Mouse (Mus musculus) MEL-GATA-1-ER (cell line): ENCODE data around the gene Stab1.

ENCODE experiments used
- DNase-seq: peaks from one replicate; pipeline ENCODE4 v3.0.0-alpha.2; 2012; ENCODE audit warnings: low read depth; ENCODE audit errors: extremely low read depth

The Stab1 gene

DNA sequence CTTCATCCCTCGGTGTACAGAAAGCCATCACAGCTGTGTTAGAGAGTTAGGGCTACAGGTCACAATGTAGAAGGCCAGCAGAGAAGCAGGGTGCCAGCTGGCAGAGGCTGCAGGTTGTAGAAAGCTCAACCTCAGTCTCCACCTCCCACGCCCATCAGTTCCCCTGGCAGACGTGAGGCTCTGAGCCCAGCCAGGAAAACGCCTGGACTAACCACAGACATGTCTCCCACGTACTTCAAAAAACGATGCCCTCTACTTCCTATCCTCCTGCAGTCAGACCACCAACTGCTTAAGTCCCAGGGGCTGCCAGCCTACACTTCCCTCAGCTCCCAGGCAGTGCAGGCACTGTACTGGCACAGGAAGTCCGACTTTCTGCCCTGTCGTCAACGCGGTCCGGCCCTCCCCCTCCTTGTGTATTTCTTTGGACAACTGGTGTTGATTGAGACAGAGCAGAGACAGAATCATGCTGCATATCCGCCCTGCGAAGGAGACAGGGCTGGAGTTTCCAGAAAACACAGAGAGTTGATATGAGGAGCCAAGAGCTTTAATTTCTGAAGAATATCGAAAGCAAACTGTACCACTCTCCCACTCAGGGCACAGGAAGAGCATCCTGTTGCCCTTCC lies 26.6 kb upstream of the Stab1 start:
- no peak for DNase-seq

DNA sequence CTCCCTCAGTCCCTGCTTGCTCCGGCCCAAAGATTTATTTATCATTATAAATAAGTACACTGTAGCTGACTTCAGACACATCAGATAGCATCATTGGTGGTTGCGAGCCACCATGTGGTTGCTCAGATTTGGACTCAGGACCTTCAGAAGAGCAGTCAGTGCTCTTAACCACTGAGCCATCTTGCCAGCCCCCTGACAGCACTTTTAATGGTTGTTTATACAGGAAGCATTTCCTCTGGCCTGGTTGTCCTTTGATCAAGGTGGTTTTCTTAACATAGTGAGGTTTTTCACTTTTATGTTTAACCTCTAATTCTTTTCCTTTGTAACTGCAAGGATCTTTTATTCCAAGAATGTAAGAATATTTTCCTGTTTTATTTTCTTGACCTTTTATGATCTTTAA lies 26.0 kb upstream of the Stab1 start:
- DNase-seq, result no peak

DNA sequence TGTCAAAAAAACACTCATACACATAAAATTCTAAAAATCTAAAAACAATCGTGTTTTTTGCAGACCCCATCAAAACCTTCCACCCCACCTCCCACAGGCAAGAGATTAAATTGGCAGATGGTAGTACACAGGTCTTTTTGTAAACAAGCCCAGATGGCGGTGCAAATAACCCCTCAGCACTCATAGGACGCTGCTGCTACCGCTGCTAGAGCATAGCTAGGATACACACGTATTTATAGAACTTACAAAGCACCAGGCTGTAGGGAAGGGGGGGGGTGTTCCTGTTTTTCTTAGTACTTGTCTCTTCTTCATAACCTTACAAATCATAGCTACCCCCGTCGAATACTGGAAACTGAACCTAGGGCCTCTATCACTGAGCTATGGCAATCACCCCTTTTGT lies 25.4 kb upstream of the Stab1 start:
- DNase-seq, result no peak

DNA sequence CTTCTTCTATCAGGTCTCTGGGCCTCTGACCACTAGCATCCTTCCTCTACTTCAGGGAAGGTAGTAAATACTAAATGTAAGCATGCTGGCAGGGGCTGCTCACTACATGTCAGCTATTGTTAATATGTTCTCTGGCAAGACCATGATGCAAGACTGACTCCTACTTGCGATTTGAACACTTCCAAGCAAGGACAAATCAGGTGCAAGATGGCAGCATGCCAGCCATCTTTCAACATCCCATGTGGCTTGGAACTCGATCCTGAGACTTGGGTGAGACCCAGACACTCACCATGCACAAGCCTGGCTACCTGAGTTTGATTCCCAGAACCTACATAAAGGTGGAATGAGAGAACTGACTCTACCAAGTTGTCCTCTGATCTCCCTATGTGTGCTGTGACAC lies 23.5 kb upstream of the Stab1 start:
- DNase-seq, result no peak

DNA sequence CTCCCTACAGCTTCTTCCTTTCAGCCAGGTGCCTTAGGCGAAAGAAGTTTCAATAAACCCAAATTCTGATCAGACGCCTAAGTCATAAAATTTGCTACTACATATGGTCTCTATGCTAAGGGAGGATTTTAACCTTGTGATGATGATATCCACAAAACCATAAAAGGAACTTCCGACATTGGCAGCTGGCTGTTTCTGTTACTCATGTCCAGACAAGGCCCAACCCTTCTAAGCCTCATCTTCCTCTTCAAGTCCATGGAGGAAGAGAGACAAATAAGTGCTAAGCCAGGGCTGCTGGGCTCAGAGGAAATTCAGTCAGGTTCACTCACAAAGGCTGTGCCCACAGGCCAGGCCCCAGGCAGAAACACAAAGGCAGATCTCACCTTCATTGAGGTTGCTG lies 20.9 kb upstream of the Stab1 start:
- DNase-seq, result no peak

DNA sequence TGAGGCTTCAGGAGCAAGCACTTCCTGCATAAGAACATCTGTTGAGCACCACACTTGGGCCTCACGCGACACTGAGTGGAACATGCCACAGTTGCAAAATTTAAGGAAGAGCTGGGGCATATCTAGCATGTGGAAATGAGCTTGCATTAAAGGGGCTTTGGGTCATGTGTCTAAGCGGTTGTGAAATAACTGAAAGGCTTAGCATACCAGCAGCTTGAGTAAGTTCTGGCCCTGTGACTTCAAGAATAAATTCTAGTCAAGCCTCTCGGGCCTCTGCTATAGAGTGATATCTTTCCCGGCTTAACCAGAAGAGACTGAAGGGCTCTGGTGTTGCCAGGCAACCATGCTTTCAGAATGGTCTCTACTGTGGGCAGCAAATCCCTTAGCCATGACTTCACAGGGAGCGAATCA lies 20.3 kb upstream of the Stab1 start:
- DNase-seq, result no peak

DNA sequence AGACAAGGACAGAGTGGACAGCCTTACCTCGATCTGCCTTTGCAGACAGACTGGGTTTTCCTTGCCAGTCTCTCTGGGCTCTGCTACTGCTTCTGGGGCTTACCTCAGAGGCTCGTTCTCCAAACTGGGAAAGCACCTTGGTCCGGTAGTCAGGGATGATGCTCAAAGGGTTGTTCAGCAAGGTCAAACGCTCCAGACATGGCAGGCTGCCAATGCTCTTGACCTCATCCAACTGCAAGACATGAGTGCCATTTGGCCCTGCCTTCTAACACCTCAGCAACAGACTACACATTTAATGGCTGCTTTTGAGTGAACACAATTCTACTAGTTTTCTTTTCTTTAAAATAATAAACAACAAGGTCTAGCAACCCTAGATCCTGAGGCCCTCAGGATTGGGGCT lies 18.2 kb upstream of the Stab1 start:
- DNase-seq, result no peak

DNA sequence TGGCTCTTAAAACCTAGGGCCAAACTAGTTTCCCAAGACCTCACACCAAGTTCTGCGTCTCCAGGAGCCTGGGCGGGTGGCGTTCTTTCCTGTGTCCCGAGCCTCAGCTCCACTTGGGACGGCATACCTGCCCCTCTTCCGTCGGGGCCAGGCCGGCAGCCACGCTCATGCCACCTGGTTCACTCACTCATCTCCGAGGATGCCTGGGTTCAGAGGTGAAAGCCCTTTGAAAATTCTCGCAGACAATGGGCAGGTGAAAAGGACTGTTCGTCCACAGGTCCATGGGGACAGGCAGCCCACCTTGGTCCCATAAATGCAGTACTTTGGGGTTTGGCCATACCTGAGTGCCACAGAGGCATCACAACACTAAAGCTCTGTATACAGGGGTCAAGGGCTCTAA lies 15.8 kb upstream of the Stab1 start:
- no peak for DNase-seq

DNA sequence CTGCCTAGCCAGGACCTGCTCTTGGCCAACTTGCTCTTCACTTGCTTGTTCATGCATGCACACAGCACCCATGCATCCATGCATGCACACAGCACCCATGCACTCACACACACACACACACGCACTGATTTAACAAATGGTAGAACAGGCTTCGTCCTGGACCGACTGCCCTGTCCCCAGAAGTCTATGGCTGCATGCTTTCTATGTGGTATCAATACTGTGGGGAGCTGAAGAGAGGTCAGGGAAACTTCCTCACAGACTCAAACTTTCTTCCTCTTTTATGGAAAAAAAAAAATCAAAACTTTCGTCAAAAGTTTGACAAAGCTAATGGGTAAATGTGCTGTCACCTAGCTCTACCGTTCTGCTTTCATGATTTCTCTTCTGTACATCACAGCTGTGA lies 15.1 kb upstream of the Stab1 start:
- DNase-seq, result no peak

DNA sequence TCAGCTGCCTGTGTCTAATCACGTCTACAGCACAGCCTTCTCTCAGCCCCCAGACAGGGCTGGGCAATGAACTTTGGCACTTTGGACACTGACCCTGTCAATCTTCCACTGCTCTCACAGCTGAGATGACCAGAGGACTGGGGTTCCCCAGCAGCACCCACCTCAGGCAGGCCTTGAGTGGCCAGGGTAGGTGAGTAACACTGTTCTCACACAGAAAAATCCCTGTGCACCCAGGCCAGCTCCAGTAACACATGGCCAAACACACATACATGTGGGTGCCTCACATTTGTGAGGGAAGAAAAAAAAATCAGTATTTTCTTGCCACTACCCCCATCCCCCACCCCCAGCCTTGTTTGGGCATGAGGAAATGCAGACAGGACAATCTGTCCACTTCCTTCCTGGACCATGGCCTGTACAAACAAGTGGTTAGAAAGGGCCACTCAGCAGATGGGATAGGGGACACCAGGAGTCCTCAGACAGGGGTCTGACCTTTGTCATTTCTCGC lies 14.4 kb upstream of the Stab1 start:
- no peak for DNase-seq

DNA sequence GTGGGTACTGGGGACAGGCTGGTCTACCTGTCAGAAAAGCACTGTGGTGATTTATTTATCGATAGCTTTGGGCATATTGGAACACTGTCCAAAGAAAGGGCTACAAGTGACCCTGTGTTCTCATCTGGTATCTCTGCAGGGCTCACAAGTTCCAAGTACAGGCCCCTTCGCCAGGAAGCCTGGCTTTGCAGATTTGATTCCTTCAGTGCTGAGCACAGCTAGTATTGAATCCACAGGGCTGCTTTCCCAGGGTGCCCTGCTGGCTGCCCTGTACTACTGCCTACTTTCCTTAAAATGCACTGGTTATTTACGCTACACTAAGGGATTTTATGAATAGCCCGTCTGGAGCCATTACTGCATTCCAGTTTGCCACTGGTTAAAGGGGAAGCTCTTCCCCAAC lies 13.1 kb upstream of the Stab1 start:
- no peak for DNase-seq

DNA sequence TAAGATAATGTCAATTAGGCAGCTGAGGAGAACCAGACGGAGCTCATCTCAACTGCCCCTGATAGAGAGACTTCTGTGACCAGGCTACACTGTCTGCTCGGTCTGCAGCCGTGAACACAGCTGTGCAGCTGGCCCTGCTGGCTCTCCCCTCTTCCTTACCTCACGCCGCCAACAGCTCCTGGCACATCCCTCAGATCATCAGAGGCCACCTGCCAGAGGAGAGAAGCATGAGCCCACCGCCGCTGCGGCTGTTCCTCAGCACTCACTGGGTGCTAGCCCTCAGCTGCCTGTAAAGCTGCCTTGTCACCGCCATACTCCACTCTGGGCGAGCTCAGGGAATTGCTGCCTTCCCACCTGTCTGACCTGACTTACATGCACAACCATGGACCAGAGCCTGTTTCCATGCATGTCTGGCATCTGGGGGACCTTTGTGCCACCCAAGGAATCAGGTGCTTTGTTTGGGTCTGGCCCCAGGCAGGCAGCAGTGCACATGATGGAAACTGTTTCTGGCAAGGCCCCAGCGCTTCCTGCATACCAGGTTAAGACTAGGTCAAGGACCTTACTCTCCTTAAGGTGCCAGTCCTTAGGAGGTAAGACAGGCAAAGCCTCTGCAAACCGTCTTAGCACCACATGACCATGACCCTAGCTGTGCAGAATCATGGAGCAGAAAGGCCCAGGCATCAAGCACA lies 11.4 kb upstream of the Stab1 start:
- no peak for DNase-seq

DNA sequence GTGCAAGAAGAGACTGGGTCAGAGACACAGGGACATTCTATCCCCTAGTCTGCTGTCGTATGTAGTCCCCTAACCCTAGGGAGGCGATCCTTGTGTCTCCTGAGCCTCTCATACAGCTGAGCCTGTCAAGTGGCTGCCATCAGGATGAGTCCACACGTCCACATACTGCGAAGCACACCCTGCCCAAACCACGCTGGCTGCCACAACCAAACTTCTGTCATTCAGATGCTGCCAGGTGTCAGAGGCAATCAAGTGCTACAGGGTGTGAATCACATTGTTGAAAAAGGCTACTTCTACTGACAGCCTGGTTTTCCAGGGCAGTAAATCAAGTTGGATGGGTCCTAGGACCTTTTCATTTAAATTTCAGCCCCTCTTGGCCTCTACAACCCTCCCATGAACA lies 9.3 kb upstream of the Stab1 start:
- DNase-seq, result no peak

DNA sequence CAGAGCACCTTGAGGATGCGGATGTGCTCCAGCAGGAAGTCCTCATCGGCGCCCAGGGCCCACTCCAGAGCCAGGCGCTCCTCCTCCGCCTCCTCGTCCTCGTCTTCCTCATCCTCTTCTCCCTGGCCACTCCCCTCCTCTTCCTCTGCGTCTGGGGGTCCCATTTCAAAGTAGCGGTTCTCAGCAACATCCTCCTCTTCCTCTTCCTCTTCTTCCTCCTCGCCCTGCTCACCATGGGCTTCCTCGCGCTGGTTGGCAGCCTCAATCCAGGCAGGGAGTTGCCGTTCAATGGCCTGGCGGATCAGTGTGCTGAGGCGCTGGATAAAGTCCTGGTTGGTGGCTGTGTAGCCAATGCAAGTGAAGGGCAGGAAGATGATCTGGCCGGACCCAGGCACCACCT lies 8.8 kb upstream of the Stab1 start:
- DNase-seq, result no peak

DNA sequence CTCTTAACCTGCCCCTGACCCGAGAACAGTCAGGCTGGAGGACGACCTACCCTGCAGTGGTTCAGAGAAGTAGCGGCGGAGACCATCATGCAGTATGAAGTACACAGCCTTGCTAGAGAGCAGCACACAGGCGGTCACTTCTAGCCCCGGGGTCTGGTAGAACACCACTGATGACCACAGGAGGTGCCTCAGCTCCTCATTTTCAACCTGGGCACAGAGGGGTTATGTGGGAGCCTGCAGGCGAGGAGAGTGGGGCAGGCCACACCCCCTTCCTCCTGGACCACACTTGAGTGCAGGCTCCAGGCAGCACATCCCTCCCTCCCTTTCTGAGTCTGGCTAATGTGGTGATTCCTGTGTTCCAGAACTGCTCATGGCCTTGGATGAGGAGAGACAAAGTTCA lies 5.1 kb upstream of the Stab1 start:
- no peak for DNase-seq

DNA sequence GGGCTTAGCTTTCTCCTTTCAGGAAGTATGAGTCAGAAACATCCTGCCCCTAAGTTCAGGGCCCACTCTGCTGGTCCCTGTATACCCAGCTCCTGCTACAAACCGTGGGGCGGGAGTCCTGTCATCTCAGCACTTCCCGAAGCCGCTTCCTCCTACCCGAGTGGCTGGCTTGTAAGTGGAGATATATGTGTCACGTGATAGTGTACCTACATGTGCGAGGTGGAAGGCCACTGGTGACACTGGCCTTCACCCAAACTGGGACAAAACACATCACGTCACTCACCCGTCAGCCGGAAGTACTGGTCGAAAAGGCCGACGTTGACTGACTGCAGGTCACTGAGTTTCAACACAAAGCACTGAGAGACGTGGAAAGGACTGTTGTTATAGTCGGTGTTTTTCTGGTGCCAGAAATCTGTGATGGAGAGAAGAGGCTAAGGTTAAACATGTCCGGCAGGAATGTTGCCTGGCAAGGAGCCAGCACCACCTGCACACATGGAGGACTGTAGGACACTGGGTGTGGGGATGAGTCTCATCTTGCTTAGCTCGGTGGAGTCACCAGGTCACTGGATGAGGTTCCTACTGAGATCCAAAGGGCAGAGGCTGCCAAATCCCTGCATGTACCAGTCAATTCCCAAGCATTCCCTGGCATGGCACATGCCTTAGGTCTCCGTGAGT lies 4.5 kb upstream of the Stab1 start:
- no peak for DNase-seq

DNA sequence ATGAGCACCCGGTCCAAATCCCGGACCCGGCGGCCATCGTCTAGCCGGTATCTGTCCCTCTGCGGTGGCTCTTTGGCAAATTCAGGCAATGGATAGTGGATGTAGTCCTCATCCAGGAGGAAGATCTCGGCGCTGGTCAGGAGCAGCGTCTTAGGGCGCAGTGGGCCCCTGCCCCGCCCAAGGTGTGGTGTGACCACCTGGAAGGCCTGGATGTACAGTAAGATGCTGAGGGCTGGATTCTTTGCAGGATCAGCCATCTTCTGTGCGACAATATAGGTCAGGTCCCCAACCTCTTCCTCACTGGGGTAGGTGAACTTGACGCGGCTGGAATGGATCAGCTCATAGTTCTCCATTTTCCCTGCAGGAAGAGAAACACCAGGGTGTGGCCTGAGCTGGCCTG lies 3.4 kb upstream of the Stab1 start:
- DNase-seq, result no peak

DNA sequence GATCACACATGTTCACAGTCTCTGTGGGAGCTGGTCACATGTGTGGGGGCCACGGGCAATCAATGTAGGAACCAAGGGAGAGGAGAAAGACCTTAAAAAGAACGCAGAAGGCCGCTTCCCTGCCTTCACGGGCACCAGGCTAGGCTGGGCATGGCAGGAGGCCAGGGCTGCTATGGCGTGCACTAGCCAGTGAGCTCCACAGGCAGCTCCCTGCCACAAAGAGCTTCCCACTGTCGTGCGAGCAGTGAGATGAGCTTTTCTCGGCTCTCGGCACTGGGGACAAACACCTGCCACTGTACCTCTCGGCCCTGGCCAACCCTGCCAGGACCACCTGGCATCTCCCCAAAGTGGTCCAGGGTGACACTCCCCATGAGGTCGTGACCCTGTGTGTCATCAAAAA lies 2.9 kb upstream of the Stab1 start:
- DNase-seq, result no peak

DNA sequence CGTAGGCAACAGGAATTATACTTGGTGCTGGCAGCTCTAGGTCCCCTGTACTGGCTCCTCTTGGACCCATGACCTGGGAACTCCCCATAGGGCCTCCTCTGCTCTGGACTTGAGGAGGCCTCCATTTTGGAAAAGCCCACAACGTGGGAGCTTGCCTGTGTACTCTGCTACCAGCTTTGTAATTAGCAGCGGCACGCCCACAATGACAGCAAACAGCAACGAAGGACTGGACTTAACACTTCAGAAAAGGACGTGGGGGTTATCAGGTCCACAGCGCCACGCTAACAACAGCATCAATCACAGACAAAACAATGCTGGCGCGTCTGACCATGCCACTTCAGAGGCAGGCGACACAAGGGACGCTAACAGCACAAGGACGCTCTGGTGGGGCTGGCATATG lies 2.5 kb upstream of the Stab1 start:
- no peak for DNase-seq

DNA sequence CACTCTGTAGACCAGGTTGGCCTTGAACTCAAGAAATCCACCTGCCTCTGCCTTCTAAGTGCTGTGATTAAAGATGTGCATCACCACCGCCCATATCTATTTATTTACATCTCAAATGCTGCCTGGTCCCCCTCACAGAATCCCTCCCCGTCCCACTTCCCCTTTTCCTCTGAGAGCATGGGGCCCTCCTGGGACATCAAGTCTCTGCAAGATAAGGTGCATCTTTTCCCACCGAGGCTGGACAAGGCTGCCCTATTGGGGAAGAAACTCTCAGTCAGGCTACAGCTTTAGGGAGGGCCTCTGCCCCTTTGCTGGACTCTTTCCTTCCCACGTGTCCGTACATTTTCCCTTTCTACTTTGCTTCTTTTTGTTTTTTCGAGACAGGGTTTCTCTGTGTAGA lies 1.1 kb upstream of the Stab1 start:
- DNase-seq, result peak; percentile 62

DNA sequence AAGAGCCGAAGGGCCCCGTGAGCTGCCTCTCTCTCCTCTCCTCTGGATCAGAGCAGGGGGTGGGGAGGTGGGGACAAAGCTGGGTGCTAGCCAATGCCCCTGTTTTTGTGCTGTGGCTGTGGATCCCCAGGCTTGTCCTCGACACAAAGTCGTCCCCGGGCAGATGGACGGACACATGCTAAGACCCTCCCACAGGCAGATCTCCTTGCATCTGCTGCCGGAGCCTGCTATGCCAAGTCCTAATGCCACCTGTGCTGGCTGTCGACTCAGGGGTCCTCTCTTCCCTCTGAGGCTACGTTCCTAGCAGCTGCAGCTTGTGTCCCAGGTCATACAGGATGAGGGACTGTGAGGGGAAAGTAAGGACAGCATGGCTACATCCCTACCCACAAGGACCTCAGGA lies 1.6 kb downstream of the Stab1 start:
- DNase-seq, result no peak

DNA sequence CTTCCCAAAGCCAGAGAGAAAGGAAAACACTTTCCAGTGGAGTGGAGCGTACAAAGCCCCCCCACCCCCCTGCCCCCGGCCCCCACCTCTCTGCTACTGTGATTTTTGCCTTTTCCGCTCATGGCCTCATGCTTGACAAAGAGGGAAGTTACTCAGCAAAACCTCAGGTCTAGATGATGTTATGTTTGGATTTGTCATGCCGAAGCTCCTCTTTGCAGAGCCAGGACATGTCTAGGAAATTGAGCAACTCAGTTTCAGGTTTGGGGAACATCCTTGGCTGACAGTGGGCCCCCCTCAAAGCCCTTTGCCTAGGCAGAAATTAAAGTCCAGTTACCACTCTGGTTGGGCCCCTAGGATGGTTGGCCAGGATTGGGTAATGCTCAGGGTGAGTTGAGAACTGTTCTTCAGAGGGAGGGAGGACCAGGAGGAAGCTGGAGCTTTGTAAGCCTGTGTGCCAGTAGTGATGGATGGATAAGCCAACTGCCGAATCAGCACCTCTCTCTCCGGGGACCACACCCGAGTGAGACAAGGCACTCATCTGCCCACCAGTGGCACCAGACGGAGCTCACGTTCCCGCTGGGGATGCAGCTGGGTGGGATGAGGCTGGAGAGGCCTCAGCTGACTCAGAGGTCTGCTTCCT lies 2.3 kb downstream of the Stab1 start:
- DNase-seq, result peak; percentile 9
